Mouse (Mus musculus): ENCODE measurements around the gene Brinp2.
A peak's percentile ranks its signal among the peaks of the same experiment; 100 is the strongest.

Gene Brinp2

GRCm38 (mm10) chr1:158356051-158356461 is at the start of gene Brinp2:
Gene Brinp2 (minus strand): TSS chr1:158356326.
- peak; percentile 31 for DNase-seq (ENCODE audit: low spot score)

- DNase-seq (ENCODE audit: low spot score), result no peak
Observed at GRCm38 (mm10) chr1:158400898-158401297, 44.8 kb upstream of the Brinp2 start.

- no peak for DNase-seq (ENCODE audit: low spot score)
Observed at GRCm38 (mm10) chr1:158397058-158397457, 40.9 kb upstream of the Brinp2 start.

GRCm38 (mm10) chr1:158390693-158391092 is 34.6 kb upstream of the Brinp2 start:
- DNase-seq (ENCODE audit: low spot score), result no peak

DNA sequence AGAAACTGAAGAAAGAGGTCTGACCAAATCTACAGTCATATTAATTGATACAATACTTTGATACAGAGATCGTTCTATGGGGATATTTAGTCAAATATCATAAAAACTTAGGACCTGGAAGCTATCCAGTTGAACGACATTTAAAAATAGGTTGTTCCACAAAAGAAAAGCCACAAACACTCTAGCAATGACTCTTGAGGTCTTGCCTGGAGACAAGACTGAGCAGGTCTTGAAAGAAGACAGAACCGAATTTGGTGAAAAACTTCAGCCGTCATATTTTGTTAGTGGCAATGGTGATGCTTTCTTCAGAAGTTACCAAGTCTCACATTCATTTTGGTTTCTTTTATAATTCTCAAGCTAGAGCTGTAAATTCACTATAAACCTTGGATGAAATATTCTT is 32.9 kb upstream of the Brinp2 start:
- DNase-seq (ENCODE audit: low spot score), result no peak

- no peak for DNase-seq (ENCODE audit: low spot score)
Observed at GRCm38 (mm10) chr1:158386781-158387180, 30.7 kb upstream of the Brinp2 start.

GRCm38 (mm10) chr1:158385311-158385710 is 29.2 kb upstream of the Brinp2 start:
- no peak for DNase-seq (ENCODE audit: low spot score)

- DNase-seq (ENCODE audit: low spot score), result no peak
Observed at GRCm38 (mm10) chr1:158383210-158383609, 27.1 kb upstream of the Brinp2 start.

DNA sequence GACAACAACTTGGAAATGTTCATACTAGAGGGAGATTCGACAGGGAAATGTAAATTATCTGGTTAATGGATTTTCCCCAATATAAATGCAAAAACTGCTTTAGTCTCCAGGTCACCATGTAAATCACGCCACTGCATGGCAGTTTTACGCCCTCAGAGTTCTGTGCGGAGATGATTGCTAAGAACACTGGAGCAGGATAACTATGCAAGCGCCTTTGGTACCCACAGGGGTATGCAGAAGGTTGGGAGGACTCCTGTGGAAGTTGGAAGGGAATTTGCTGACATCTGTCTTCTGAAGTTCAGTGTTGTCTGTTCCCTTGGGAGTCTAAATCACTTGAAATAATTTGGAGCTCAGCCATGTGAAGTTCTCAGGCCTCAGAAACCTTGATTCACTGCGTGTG is 26.2 kb upstream of the Brinp2 start:
- DNase-seq (ENCODE audit: low spot score), result no peak

DNA sequence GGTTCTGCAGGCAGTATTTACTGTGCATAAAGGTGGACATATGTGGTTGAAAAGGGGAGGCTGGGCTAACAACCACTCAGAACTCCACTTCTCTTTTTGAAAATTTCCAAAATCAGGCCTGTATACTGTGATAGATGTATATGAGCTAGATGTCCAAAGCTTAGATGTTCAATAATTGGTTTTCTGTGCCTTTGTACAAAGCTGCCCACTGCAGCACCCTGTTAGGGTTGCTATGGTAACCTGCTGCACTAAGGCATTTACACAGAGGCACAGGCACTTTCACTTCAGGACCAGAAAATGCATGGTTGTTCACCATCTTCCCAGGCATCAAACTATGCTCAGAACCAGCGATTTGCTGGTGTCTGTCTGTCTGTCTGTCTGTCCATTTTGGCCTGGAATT is 8.3 kb upstream of the Brinp2 start:
- DNase-seq (ENCODE audit: low spot score), result no peak

GRCm38 (mm10) chr1:158362292-158363101 is 6.4 kb upstream of the Brinp2 start:
- no peak for DNase-seq (ENCODE audit: low spot score)

- DNase-seq (ENCODE audit: low spot score), result no peak
Observed at GRCm38 (mm10) chr1:158361964-158362291, 5.8 kb upstream of the Brinp2 start, which contains the start of gene Astn1. Gene Astn1 (plus strand): TSS chr1:158362273.

DNA sequence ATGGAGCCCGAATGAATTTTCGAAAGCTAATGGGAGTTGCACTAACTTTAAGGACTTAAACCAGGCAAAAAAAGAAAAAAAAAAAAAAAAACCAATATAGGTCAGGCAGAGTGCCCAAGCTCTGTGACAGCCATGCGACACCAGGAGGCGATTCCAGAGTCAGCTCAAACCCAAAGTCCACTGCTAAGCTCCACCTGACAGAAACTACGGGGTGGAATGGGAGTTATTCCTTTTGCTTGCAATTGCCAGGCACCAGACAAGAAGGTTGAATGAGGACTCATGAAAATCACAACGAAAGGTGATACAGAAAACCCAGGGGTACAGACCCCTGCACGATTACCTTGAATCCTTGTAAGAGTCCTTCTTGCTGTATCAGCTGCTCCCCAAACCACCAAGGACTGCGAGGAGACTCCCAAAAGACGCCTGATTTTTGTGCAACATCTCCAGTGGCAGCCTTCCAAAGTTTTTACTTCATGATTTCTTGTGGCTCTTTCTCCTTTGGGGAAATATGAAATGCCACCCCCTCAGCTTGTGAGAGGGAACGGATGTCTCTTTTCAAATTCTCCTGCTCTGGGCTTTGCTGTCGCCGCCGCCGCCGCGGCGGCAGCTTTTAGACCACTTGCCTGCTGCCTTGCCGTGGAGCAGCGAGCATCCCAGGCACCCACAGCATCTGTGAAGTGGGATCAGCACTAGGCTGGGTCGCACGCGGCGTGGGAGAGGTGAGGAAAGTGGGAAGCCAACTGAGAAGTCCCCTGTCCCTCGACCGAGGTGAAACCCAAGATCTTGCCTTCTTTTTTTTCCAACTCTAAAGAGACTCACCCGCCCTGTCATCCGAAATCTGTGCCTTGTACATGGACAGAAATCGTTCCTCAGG is 712 bp downstream of the Brinp2 start:
- DNase-seq (ENCODE audit: low spot score), result no peak

GRCm38 (mm10) chr1:158353656-158354371 is 2.3 kb downstream of the Brinp2 start:
- DNase-seq (ENCODE audit: low spot score), result no peak

DNA sequence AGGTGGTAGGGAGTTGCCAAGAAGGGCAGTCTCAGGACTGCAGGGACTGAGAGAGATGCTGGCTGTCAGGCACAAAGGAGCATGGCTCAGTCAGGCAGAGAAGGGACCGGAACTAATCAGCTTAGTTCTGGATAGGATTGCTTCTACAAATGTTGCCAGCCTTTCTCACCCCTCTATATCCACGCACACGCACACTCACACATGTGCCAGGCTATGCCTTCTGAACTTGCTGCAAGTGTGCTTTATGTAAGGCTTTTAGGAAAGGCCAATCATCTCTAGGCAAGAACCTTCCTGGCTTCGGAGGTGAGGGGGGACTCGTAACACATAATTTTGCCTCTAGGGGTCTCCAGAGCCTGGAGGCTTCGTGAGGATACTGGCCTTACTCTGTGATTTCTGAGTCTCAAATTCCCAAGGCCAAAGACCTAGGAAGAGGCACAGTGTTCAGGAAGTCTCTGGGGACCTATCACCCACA is 12.8 kb downstream of the Brinp2 start:
- DNase-seq (ENCODE audit: low spot score), result no peak

DNA sequence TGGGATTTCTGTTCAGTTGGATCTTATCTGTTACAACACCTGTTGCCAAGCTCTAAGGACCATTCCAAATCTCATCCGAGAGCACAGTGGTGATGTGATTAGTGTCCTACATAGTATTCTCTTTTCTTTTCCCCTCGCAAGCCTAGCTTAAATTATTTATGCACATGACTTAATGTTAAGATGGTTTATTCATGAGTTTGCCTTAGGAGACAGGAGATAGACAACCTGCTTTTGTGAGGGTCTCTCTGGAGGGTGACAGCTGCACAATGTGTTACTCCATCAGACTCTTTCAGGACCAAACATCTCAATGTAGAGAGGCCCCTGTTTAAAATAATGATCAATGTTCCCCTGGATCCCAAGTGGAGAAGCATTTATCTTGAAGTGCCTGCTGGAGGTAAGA is 27.3 kb downstream of the Brinp2 start:
- DNase-seq (ENCODE audit: low spot score), result no peak

DNA sequence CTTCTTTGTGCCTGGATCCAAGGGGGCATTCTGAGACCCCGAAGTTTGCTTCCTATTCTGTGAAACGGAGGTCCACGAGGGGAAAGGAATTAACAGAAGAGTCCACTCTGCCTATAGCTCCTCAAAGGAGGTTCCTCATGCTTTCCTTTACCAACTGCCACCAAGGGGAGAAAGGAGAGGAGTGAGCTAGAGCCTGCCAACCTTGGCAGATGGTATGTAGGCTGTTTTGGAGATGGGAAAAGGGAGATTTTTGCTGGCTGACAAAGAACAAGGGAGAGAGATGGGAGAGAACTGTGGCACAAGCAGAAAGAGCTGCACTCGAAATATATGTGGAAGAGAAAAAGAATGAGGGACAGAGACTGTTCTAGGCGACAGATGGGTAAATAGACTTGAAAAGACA is 28.0 kb downstream of the Brinp2 start:
- DNase-seq (ENCODE audit: low spot score), result no peak

- no peak for DNase-seq (ENCODE audit: low spot score)
Observed at GRCm38 (mm10) chr1:158323325-158323724, 32.8 kb downstream of the Brinp2 start.

DNA sequence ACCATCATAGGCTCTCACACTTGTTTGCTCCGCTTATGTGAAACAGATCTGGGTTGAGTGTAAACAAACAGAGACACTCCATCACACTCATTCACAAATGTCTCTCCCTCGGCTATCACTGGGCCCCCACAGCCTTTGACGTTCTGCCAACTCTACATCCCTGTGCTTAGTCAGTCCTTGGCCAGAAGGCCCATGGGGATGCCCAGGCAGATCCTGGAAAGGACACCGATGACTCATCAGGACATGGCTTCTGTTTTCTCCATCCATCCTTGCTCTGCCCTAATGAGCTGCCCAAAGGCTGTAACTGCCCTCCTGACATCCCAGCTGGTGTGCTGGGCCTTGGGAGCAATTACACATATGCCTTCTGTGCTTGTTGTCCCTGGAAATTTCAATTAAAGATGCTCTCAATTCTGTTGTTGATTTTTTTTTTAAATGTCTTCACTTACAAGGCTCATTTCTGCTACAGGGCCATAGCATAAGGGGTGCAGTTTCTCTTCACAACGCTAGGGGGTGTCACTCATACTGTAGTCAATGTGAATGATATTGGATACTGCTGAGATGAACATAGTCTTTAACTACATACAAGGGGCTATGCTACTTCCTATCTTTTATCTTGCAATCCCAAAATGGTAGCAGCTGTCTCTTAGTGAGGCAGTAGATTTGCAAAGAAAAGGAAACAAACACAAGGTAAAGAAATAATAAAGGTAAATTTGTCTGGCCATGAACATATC is 45.5 kb downstream of the Brinp2 start:
- no peak for DNase-seq (ENCODE audit: low spot score)

DNA sequence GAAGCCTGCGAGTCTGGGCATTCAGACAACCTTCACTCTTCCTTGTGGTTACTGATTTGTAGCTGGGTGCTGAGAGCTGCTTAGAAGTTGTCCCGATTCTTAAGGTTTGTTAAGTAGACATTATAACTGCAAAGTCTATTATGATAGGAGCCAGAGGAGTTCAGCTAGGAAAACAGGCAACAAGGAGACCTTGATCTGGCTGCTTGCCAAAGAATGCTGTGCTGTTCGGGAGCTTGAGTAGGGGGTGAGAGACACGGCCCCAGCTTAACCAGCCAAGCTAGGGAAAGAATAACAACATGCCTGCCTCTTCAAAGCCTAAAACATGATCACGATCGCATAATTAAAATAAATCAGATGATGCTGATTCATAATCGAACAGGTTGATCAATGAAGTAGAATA is 59.1 kb downstream of the Brinp2 start:
- no peak for DNase-seq (ENCODE audit: low spot score)

DNA sequence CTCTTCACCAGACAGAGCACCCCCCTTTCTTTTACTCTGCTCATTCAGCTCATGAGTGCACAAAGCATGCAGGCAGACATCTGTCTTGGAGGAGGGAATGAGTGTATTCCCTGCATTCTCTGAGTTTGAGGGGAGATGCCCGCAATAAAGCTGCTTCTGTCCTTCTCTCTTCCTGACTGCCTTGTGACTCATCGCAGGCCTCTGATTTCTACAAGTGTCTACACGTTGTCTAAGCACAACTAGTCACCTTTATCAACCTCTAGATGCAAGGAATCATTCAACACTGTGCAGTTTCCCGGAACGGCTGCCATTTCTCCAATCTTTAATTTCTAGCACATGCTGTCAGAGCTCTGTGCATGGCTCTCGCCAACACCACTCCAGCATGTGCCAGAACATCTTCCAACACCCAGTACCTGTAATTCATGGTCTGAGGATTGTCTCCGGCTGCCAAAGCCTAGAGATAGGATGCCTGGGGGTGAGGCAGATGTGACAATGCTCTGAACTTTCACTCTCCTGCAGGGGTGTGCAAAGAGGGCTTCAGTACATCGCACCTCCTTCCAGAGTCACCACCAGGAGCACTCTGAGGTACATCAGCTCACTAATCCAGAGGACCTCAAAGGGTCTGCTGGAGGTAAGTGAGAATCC is 59.7 kb downstream of the Brinp2 start:
- no peak for DNase-seq (ENCODE audit: low spot score)
